Mouse (Mus musculus) C2C12 (cell line): ENCODE measurements at regions not wholly inside any gene's neighbourhood (a gene's known extent, or its start where the extent isn't known, plus 50 kb on each side); places are given as distances from the start of the nearest gene placed in this dataset.

ENCODE experiments used
- H3K27me3 ChIP-seq: one replicate; pipeline ENCODE4 v1.6.1; 2011; ENCODE audit not compliant: control insufficient read depth, insufficient read depth, insufficient read length
- H3K36me3 ChIP-seq: one replicate; pipeline ENCODE4 v1.6.1; 2011; ENCODE audit not compliant: control insufficient read depth, insufficient read depth
- H3K4me3 ChIP-seq: one replicate; pipeline ENCODE4 v1.5.1; 2011; ENCODE audit warnings: mild to moderate bottlenecking, control low read depth; ENCODE audit not compliant: poor library complexity, insufficient read depth, severe bottlenecking
- H3K79me2 ChIP-seq: one replicate; pipeline ENCODE4 v1.6.1; 2011; ENCODE audit not compliant: control insufficient read depth, insufficient read depth
- H3K79me3 ChIP-seq: one replicate; pipeline ENCODE4 v1.6.1; 2011; ENCODE audit warnings: low read depth, control low read depth
- H3ac ChIP-seq: one replicate; pipeline ENCODE3; 2011; ENCODE audit warnings: low read depth; ENCODE audit not compliant: control insufficient read depth, insufficient read length
- CEBPB ChIP-seq: IDR thresholded peaks from one replicate; pipeline ENCODE4 v1.6.1; 2011; ENCODE audit warnings: low read depth, mild to moderate bottlenecking, control low read depth, moderate library complexity
- CTCF ChIP-seq: IDR thresholded peaks from one replicate; pipeline ENCODE4 v1.5.1; 2011; ENCODE audit not compliant: control insufficient read depth, insufficient read depth, insufficient read length
- FOSL1 ChIP-seq: IDR thresholded peaks from one replicate; pipeline ENCODE4 v1.8.0; 2011; ENCODE audit warnings: mild to moderate bottlenecking, low read length; ENCODE audit not compliant: poor library complexity, insufficient read depth, severe bottlenecking
- MAX ChIP-seq: IDR thresholded peaks from one replicate; pipeline ENCODE4 v1.6.1; 2011; ENCODE audit warnings: mild to moderate bottlenecking, control low read depth
- MYOD1 ChIP-seq: IDR thresholded peaks from one replicate; pipeline ENCODE4 v1.6.1; 2011; ENCODE audit warnings: low read depth; ENCODE audit not compliant: control insufficient read depth, insufficient read length
- MYOG ChIP-seq: IDR thresholded peaks from one replicate; pipeline ENCODE4 v1.6.1; 2011; ENCODE audit not compliant: control insufficient read depth, insufficient read length; ENCODE audit errors: extremely low read depth
- USF1 ChIP-seq: IDR thresholded peaks from one replicate; pipeline ENCODE4 v1.6.1; 2011; ENCODE audit warnings: low read depth, mild to moderate bottlenecking, control low read depth, moderate library complexity

- no peak for TF ChIP-seq USF1
- TF ChIP-seq MYOD1 = no peak
- no peak for TF ChIP-seq FOSL1
- no peak for TF ChIP-seq CTCF
- TF ChIP-seq CEBPB = no peak
- no peak for TF ChIP-seq MYOG
- TF ChIP-seq MAX = no peak
- Histone ChIP-seq H3K79me3 (no peaks in the 10 kb centered on the region), H3K36me3 (no peaks in the 10 kb centered on the region), H3K4me3 (no peak overlapping the region), H3ac (no peak overlapping the region), H3K79me2 (no peaks in the 10 kb centered on the region), H3K27me3 (peaks cover 22% of the 10 kb centered on the region)
Measured at GRCm38 (mm10) chr8:10701226-10701625, 307.0 kb downstream of the Irs2 start.

GRCm38 (mm10) chr8:10699669-10700068 is 308.6 kb downstream of the Irs2 start:
- no peak overlapping the region for H3K4me3 ChIP-seq
- peaks cover 17% of the 10 kb centered on the region for H3K27me3 ChIP-seq
- H3K36me3 ChIP-seq = no peaks in the 10 kb centered on the region
- no peak overlapping the region for H3ac ChIP-seq
- H3K79me2 ChIP-seq = no peaks in the 10 kb centered on the region
- TF ChIP-seq MAX (no peak), CTCF (no peak), MYOD1 (no peak), FOSL1 (no peak)
- no peaks in the 10 kb centered on the region for H3K79me3 ChIP-seq

DNA sequence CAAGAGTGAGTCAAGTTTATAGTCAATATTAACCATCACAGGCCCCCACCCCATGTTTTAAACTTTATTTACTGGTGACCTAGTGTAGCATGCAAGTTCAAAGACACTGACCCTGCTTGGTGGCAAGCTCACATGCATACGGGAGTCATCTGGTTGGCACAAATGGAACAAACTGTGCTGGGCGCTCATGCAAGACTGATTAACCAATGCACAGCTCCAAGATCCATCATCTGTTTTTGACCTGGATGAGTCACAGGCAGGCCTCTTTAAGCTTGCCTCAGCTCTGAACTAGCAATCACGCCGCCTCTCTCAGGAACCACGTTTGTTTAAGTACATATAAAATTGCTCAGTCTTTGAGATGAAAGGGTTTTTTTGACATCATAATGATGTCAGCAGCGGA is 313.1 kb downstream of the Irs2 start:
- H3K4me3 ChIP-seq = no peak overlapping the region
- no peak overlapping the region for H3ac ChIP-seq
- no peaks in the 10 kb centered on the region for H3K79me2 ChIP-seq
- TF ChIP-seq FOSL1 (no peak), MYOG (no peak), MAX (no peak), MYOD1 (no peak)
- no peaks in the 10 kb centered on the region for H3K79me3 ChIP-seq
- H3K36me3 ChIP-seq = no peaks in the 10 kb centered on the region
- H3K27me3 ChIP-seq = peaks cover 13% of the 10 kb centered on the region

DNA sequence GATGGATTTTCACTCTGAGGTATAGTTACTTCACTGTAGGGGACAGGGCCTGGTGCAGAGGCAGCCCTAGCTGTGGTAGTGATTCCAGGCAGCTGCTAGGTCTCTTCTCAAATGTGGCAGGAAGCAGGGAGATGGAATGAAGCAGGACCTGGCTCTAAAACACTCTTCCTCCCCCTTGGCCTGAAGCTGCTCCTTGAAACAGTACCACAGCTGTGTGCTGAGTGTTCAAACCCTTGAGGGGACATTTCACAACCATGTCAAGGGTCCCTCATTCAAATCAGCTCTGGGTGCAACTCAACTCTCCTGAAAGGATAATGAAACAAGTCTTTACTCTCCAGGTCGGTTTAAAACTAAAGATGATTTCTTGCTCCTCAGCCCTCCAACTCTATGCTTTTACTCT is 317.6 kb downstream of the Irs2 start:
- H3K36me3 ChIP-seq = no peaks in the 10 kb centered on the region
- no peaks in the 10 kb centered on the region for H3K79me2 ChIP-seq
- no peaks in the 10 kb centered on the region for H3K27me3 ChIP-seq
- no peak overlapping the region for H3ac ChIP-seq
- no peaks in the 10 kb centered on the region for H3K79me3 ChIP-seq
- H3K4me3 ChIP-seq = no peak overlapping the region
- TF ChIP-seq MAX (no peak), CEBPB (no peak)

- Histone ChIP-seq H3K79me3 (no peaks in the 10 kb centered on the region), H3K4me3 (no peak overlapping the region), H3K27me3 (no peaks in the 10 kb centered on the region), H3ac (no peak overlapping the region), H3K79me2 (no peaks in the 10 kb centered on the region), H3K36me3 (no peaks in the 10 kb centered on the region)
- no peak for TF ChIP-seq CEBPB
- TF ChIP-seq MAX = no peak
- TF ChIP-seq MYOG = no peak
- no peak for TF ChIP-seq FOSL1
- no peak for TF ChIP-seq CTCF
- no peak for TF ChIP-seq USF1
- TF ChIP-seq MYOD1 = no peak
Measured at GRCm38 (mm10) chr8:10689881-10690280, 318.4 kb downstream of the Irs2 start.

DNA sequence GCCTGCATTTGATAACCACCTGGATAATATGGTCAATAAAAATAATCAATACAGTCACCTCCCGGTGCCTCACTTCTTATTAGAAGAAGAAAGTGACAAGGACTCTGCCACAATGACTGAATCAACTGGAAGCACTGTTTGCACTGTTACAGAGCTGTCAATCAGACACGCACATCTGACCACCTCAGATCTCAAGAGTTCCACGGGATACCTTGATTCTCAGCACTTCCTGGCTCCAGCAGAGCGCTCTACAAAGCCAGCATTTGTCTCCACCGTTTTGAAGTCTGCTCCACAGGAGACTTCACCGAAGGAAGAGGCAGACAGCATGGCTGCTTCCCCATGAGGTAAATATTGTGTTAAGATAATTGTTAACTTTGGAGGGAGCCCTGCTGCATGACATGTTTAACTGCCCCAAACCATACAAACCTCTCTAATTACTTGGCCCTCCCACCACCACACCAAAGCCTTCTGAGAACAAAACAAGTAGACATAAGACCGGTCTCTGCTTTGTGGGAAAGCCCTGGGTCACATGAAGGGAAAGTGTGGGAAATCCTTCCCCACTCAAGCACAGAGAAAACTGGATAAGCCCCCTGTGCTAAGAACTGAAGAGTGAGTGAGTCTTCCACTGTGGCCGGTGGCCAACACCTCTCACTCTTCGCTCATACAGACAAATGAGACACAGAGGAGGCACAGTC is 320.2 kb downstream of the Irs2 start:
- H3K79me2 ChIP-seq = no peaks in the 10 kb centered on the region
- no peaks in the 10 kb centered on the region for H3K36me3 ChIP-seq
- H3K27me3 ChIP-seq = no peaks in the 10 kb centered on the region
- H3ac ChIP-seq = no peak overlapping the region
- no peak overlapping the region for H3K4me3 ChIP-seq
- TF ChIP-seq CTCF = no peak
- no peak for TF ChIP-seq FOSL1
- no peak for TF ChIP-seq USF1
- no peak for TF ChIP-seq MAX
- no peak for TF ChIP-seq CEBPB
- TF ChIP-seq MYOD1 = no peak
- no peak for TF ChIP-seq MYOG
- no peaks in the 10 kb centered on the region for H3K79me3 ChIP-seq
